In genomic region chr14:27338034-27338708, GRCm38 (mm10) we compare ENCODE assay signal across 8 mouse cellular contexts.
DNase-seq lines count a peak whose midpoint lies in the region; ATAC-seq and TF ChIP-seq lines count a peak whose summit lies in the region.

No protein-coding gene starts in this region.

- H3K4me1 ChIP-seq in small intestine, adult 2 months (ENCODE audit: control insufficient read depth, insufficient read depth, insufficient read length, low read length): peaks cover 17% of the 10 kb centered on the region
- peaks cover 6% of the 10 kb centered on the region; the same call in 1 of the 2 replicates for H3K4me1 ChIP-seq in forebrain, embryonic 11.5 days (replicated peaks; ENCODE audit: control insufficient read depth, insufficient read depth, low read length)

- no peaks in the 10 kb centered on the region for H3K9me3 ChIP-seq in forebrain, embryonic 11.5 days (ENCODE audit: control insufficient read depth, low read length)

- H3K27ac ChIP-seq in small intestine, adult 2 months (ENCODE audit: insufficient read depth, low read depth, low read length): no peak overlapping the region
- H3K27ac ChIP-seq in forebrain, embryonic 11.5 days (ENCODE audit: low read depth, low read length): no peak overlapping the region

- peak overlapping the region; percentile 39 for H3K4me3 ChIP-seq in small intestine, adult 2 months (ENCODE audit: low read depth, low read length)
- H3K4me3 ChIP-seq in forebrain, embryonic 11.5 days (ENCODE audit: low read depth, low read length): no peak overlapping the region

- DNase-seq in heart, adult 11 months: peak; percentile 79
- DNase-seq in heart, postnatal 25 days (ENCODE audit: low spot score): no peak
- peak; percentile 44 for DNase-seq in ovary, postnatal 14 days (ENCODE audit: low spot score)
- no peak for DNase-seq in ovary, adult 18-20 months (ENCODE audit: low spot score)
- DNase-seq in cerebellum, adult 18-20 months: peak; percentile 69 to 74
- peak; percentile 76 to 78 for DNase-seq in kidney, postnatal 36 days
- no peak for DNase-seq in forebrain, embryonic 11.5 days (ENCODE audit: low spot score)

- TF ChIP-seq POLR2A in small intestine, adult 2 months (IDR thresholded peaks at IDR 0.05; ENCODE audit: low read depth, low read length): no peak

- ATAC-seq in forebrain, embryonic 11.5 days (replicated peaks; ENCODE audit: low FRiP score): no peak

- intact Hi-C loops in heart, postnatal 25 days (cut with DNase I): no loop called here

- no peak overlapping the region for H3K4me2 ChIP-seq in forebrain, embryonic 11.5 days (ENCODE audit: low read depth, low read length, severe bottlenecking)

- no peak overlapping the region for H3K9ac ChIP-seq in forebrain, embryonic 11.5 days (ENCODE audit: low read length)

- WGBS in small intestine, adult 2 months: 32% methylated on average over 12 of the region's 12 CpGs
- 34% methylated on average over 12 of the region's 12 CpGs for WGBS in forebrain, embryonic 11.5 days

- no peaks in the 10 kb centered on the region for H3K27me3 ChIP-seq in small intestine, adult 2 months (ENCODE audit: control insufficient read depth, insufficient read depth, low read length)
- H3K27me3 ChIP-seq in forebrain, embryonic 11.5 days (ENCODE audit: control insufficient read depth, insufficient read depth, low read length): peaks cover 19% of the 10 kb centered on the region

- TF ChIP-seq CTCF in small intestine, adult 2 months (IDR thresholded peaks at IDR 0.05; ENCODE audit: extremely low read depth, insufficient read length, insufficient replicate concordance, low read depth, low read length): peak; percentile 28; the same call in 1 of the 2 replicates

- no peaks in the 10 kb centered on the region for H3K36me3 ChIP-seq in small intestine, adult 2 months (ENCODE audit: control insufficient read depth, insufficient read depth, low read length)
- H3K36me3 ChIP-seq in forebrain, embryonic 11.5 days (ENCODE audit: control insufficient read depth, insufficient read depth, low read length): no peaks in the 10 kb centered on the region

Comparison
In these comparisons a context has a peak if more than half of its experiments do, and no peak if none do; other contexts are left out.
1. DNase-seq: peak in heart, adult 11 months (single experiment), ovary, postnatal 14 days (single experiment), cerebellum, adult 18-20 months (2 of 2) and kidney, postnatal 36 days (2 of 2); none in heart, postnatal 25 days (single experiment), ovary, adult 18-20 months (single experiment) and forebrain, embryonic 11.5 days (single experiment).